Mouse (Mus musculus): ENCODE measurements around the gene Arrdc3.
"Not testable (repeated sequence)": the region's sequence is repeated elsewhere in the genome, so short reads cannot be mapped to it uniquely, and the experiment has no call there.

Arrdc3 gene

GRCm38 (mm10) chr13:80883190-80883589 is at the start of gene Arrdc3:
Arrdc3 (plus strand) TSS chr13:80883384.
- DNase-seq = peak; percentile 97

- peak; percentile 41 for DNase-seq
Measured at GRCm38 (mm10) chr13:80862215-80862614, 21.0 kb upstream of the Arrdc3 start.

GRCm38 (mm10) chr13:80864195-80864594 is 19.0 kb upstream of the Arrdc3 start:
- no peak for DNase-seq

GRCm38 (mm10) chr13:80875126-80875525 is 8.1 kb upstream of the Arrdc3 start:
- no peak for DNase-seq

GRCm38 (mm10) chr13:80880756-80881155 is 2.4 kb upstream of the Arrdc3 start:
- no peak for DNase-seq

- peak; percentile 45 for DNase-seq
Measured at GRCm38 (mm10) chr13:80881722-80882500, 1.3 kb upstream of the Arrdc3 start.

- DNase-seq = no peak
Measured at GRCm38 (mm10) chr13:80882716-80883135, 458 bp upstream of the Arrdc3 start.

- DNase-seq = no peak
Measured at GRCm38 (mm10) chr13:80883649-80884376, 629 bp downstream of the Arrdc3 start.

- peak; percentile 43 for DNase-seq
Measured at GRCm38 (mm10) chr13:80884377-80884983, 1.3 kb downstream of the Arrdc3 start.

GRCm38 (mm10) chr13:80885103-80885833 is 2.1 kb downstream of the Arrdc3 start:
- DNase-seq = peak; percentile 93

GRCm38 (mm10) chr13:80885834-80886663 is 2.9 kb downstream of the Arrdc3 start:
- peak; percentile 94 for DNase-seq

- no peak for DNase-seq
Measured at GRCm38 (mm10) chr13:80886664-80887210, 3.6 kb downstream of the Arrdc3 start.

GRCm38 (mm10) chr13:80887842-80888241 is 4.7 kb downstream of the Arrdc3 start:
- no peak for DNase-seq

GRCm38 (mm10) chr13:80894928-80895327 is 11.7 kb downstream of the Arrdc3 start:
- not testable (repeated sequence) for DNase-seq

GRCm38 (mm10) chr13:80897411-80897810 is 14.2 kb downstream of the Arrdc3 start:
- DNase-seq = no peak

- DNase-seq = no peak
Measured at GRCm38 (mm10) chr13:80898095-80898494, 14.9 kb downstream of the Arrdc3 start.

- DNase-seq = no peak
Measured at GRCm38 (mm10) chr13:80899435-80900029, 16.3 kb downstream of the Arrdc3 start.

- no peak for DNase-seq
Measured at GRCm38 (mm10) chr13:80901432-80901831, 18.2 kb downstream of the Arrdc3 start.

GRCm38 (mm10) chr13:80902796-80903195 is 19.6 kb downstream of the Arrdc3 start:
- no peak for DNase-seq

- no peak for DNase-seq
Measured at GRCm38 (mm10) chr13:80913361-80913760, 30.2 kb downstream of the Arrdc3 start.

- no peak for DNase-seq
Measured at GRCm38 (mm10) chr13:80920939-80921338, 37.8 kb downstream of the Arrdc3 start.

Data from cerebellum, adult 11 months (tissue).